Mouse (Mus musculus) G1E (cell line): Measurements from ENCODE around the gene Mtmr2. TPM values are rescaled to one million over a fixed set of nuclear protein-coding genes. Genes with fewer than 3 reads are reported as not detected.

Source experiments
- ATAC-seq: 2 replicates; pipeline ENCODE4 v1.8.0; 2016; ENCODE audit warnings: mild to moderate bottlenecking; ENCODE audit not compliant: insufficient number of reproducible peaks, poor library complexity, low FRiP score, severe bottlenecking; ENCODE audit errors: extremely low read depth
- DNase-seq: peaks from one replicate; pipeline ENCODE4 v3.0.0; 2012; ENCODE audit warnings: low spot score
- H3K27me3 ChIP-seq: 2 replicates; pipeline ENCODE4 v1.6.1; 2012; ENCODE audit warnings: mild to moderate bottlenecking, low read length, inconsistent platforms; ENCODE audit not compliant: insufficient read depth
- H3K36me3 ChIP-seq: replicated peaks from 2 replicates; pipeline ENCODE3; 2012; ENCODE audit warnings: mild to moderate bottlenecking, inconsistent platforms
- H3K4me1 ChIP-seq: 2 replicates; pipeline ENCODE4 v1.6.1; 2012; ENCODE audit warnings: low read depth, low read length, inconsistent platforms, mixed read lengths; ENCODE audit not compliant: insufficient read depth
- H3K4me3 ChIP-seq: 2 replicates; pipeline ENCODE4 v1.5.1; 2012; ENCODE audit warnings: low read depth, mild to moderate bottlenecking, inconsistent platforms, low read length, moderate library complexity, mixed read lengths
- H3K9me3 ChIP-seq: replicated peaks from 2 replicates; pipeline ENCODE4 v1.6.1; 2012; ENCODE audit warnings: inconsistent platforms
- CTCF ChIP-seq: IDR thresholded peaks from 2 replicates; pipeline ENCODE4 v1.5.1; 2012; ENCODE audit warnings: low read depth, low read length, inconsistent platforms, mixed read lengths
- GATA1 ChIP-seq: IDR thresholded peaks from 2 replicates; pipeline ENCODE4 v1.6.1; 2012; ENCODE audit warnings: borderline replicate concordance, low read length, inconsistent platforms, mixed read lengths
- GATA2 ChIP-seq: IDR thresholded peaks from 2 replicates; pipeline ENCODE4 v1.6.1; 2012; ENCODE audit warnings: low read depth, low read length, inconsistent platforms, borderline replicate concordance
- POLR2AphosphoS5 ChIP-seq: IDR thresholded peaks from 2 replicates; pipeline ENCODE4 v1.6.1; 2012; ENCODE audit warnings: low read depth, low read length, inconsistent platforms; ENCODE audit not compliant: insufficient replicate concordance
- TAL1 ChIP-seq: conservative IDR thresholded peaks from 2 replicates; pipeline ENCODE4 v1.6.1; 2012; ENCODE audit warnings: low read depth, low read length, inconsistent platforms, mixed read lengths
- polyA plus RNA-seq: library from polyadenylated mRNA; stranded (reverse); fragments of >175 nt; gene quantifications from 2 replicates; pipeline ENCODE4 v1.2.3, GENCODE M21; 2012
- total RNA-seq, 2 experiments: library from RNA; stranded (forward) in 1 of 2; stranded (reverse) in 1 of 2; fragments of 200-1000 nt in 1 of 2; fragments of >200 nt in 1 of 2; fragmentation: Nextera tagmentation in 1 of 2; gene quantifications; 2 replicates each; pipeline ENCODE4 v1.2.3; 2014 to 2017

Mtmr2 gene
- 48.2 and 51.0 TPM in 2 replicates for total RNA-seq (2014; fragmentation: Nextera tagmentation)
- 60.9 and 72.1 TPM in 2 replicates for total RNA-seq (2017)
- polyA plus RNA-seq: 8.3 and 9.0 TPM in 2 replicates

GRCm38 (mm10) chr9:13748404-13748797, at the start of gene Mtmr2:
Gene Mtmr2, plus strand, starts transcription at chr9:13748410.
- TF ChIP-seq TAL1: no peak
- TF ChIP-seq CTCF: no peak
- TF ChIP-seq GATA1: no peak
- TF ChIP-seq GATA2: no peak
- TF ChIP-seq POLR2AphosphoS5: no peak
- Histone ChIP-seq H3K4me3 (peak within 1 kb of the TSS; percentile 98), H3K27me3 (no peaks in the 10 kb centered on the region), H3K36me3 (peaks cover 10% of the 10 kb centered on the region), H3K4me1 (peaks cover 15% of the 10 kb centered on the region), H3K9me3 (no peaks in the 10 kb centered on the region)
- ATAC-seq: peak; percentile 23
- DNase-seq: peak; percentile 21

- H3K36me3 ChIP-seq: no peaks in the 10 kb centered on the region
- H3K4me3 ChIP-seq: no peak overlapping the region
- H3K4me1 ChIP-seq: peaks cover 2% of the 10 kb centered on the region; the same call in 1 of the 2 replicates
- TF ChIP-seq GATA2 (no peak), GATA1 (no peak), CTCF (no peak), POLR2AphosphoS5 (no peak), TAL1 (no peak)
- DNase-seq (no peak), ATAC-seq (no peak)
- H3K27me3 ChIP-seq: no peaks in the 10 kb centered on the region
- H3K9me3 ChIP-seq: no peaks in the 10 kb centered on the region
These were observed 49.0 kb upstream of the Mtmr2 start for GRCm38 (mm10) chr9:13699061-13699780.

GRCm38 (mm10) chr9:13699781-13700116, 48.5 kb upstream of the Mtmr2 start:
- no peak for ATAC-seq
- DNase-seq: no peak
- Histone ChIP-seq H3K4me1 (peaks cover 2% of the 10 kb centered on the region; the same call in 1 of the 2 replicates), H3K36me3 (no peaks in the 10 kb centered on the region), H3K4me3 (no peak overlapping the region), H3K27me3 (no peaks in the 10 kb centered on the region), H3K9me3 (no peaks in the 10 kb centered on the region)
- no peak for TF ChIP-seq GATA2
- TF ChIP-seq TAL1: no peak
- no peak for TF ChIP-seq CTCF
- no peak for TF ChIP-seq POLR2AphosphoS5

- Histone ChIP-seq H3K27me3 (no peaks in the 10 kb centered on the region), H3K36me3 (peaks cover 8% of the 10 kb centered on the region), H3K4me3 (no peak overlapping the region), H3K9me3 (no peaks in the 10 kb centered on the region), H3K4me1 (peaks cover 2% of the 10 kb centered on the region; the same call in 1 of the 2 replicates)
- no peak for TF ChIP-seq GATA1
- TF ChIP-seq GATA2: no peak
- no peak for TF ChIP-seq CTCF
- TF ChIP-seq TAL1: no peak
- TF ChIP-seq POLR2AphosphoS5: no peak
- no peak for ATAC-seq
- no peak for DNase-seq
These were observed 46.4 kb upstream of the Mtmr2 start for GRCm38 (mm10) chr9:13701773-13702172.

- no peaks in the 10 kb centered on the region for H3K4me1 ChIP-seq
These were observed 45.1 kb upstream of the Mtmr2 start for GRCm38 (mm10) chr9:13703100-13703499.

GRCm38 (mm10) chr9:13704917-13705316, 43.3 kb upstream of the Mtmr2 start:
- Histone ChIP-seq H3K4me3 (no peak overlapping the region), H3K27me3 (no peaks in the 10 kb centered on the region), H3K9me3 (no peaks in the 10 kb centered on the region), H3K4me1 (no peaks in the 10 kb centered on the region), H3K36me3 (peaks cover 8% of the 10 kb centered on the region)
- DNase-seq (no peak), ATAC-seq (no peak)
- TF ChIP-seq CTCF (no peak), GATA2 (no peak), GATA1 (no peak), TAL1 (no peak), POLR2AphosphoS5 (no peak)

More at GRCm38 (mm10) chr9:13703100-13703499, 45.1 kb upstream of the Mtmr2 start:
- TF ChIP-seq POLR2AphosphoS5 (no peak), GATA2 (no peak), TAL1 (no peak), GATA1 (no peak), CTCF (no peak)
- DNase-seq: no peak
- H3K27me3 ChIP-seq: no peaks in the 10 kb centered on the region
- H3K9me3 ChIP-seq: no peaks in the 10 kb centered on the region
- H3K4me3 ChIP-seq: no peak overlapping the region
- no peak for ATAC-seq
- H3K36me3 ChIP-seq: peaks cover 8% of the 10 kb centered on the region
